Mouse (Mus musculus) testis, adult 2 months (tissue): Measurements from ENCODE around the gene Gfy.
"Not testable (repeated sequence)": the region's sequence is repeated elsewhere in the genome, so short reads cannot be mapped to it uniquely, and the experiment has no call there.

Experiments used
- CTCF ChIP-seq: fragments of 200-500 bp; IDR thresholded peaks from 2 replicates; pipeline ENCODE4 v1.5.1; 2012; ENCODE audit warnings: low read depth, mild to moderate bottlenecking, inconsistent platforms, low read length, moderate library complexity; ENCODE audit not compliant: control insufficient read depth, insufficient read depth, insufficient replicate concordance
- POLR2A ChIP-seq: fragments of 200-500 bp; IDR thresholded peaks from 2 replicates; pipeline ENCODE4 v1.6.1; 2012; ENCODE audit warnings: low read depth, mild to moderate bottlenecking, inconsistent platforms, low read length, moderate library complexity; ENCODE audit not compliant: control insufficient read depth

- not testable (repeated sequence) for TF ChIP-seq POLR2A, CTCF
Measured at GRCm38 (mm10) chr7:45153052-45153451, 26.3 kb downstream of the Gfy start.
